Mouse (Mus musculus) brain, embryonic 14.5 days (tissue): ENCODE data around the gene Ephb2.

ENCODE experiments used
- CTCF ChIP-seq: fragments of 200-500 bp; IDR thresholded peaks from 2 replicates; pipeline ENCODE4 v1.5.1; 2012; ENCODE audit warnings: inconsistent platforms, mild to moderate bottlenecking, moderate library complexity, borderline replicate concordance; ENCODE audit not compliant: insufficient read depth, insufficient read length; ENCODE audit errors: extremely low read depth
- POLR2A ChIP-seq: fragments of 200-500 bp; IDR thresholded peaks from 2 replicates; pipeline ENCODE4 v1.6.1; 2012; ENCODE audit warnings: mild to moderate bottlenecking, inconsistent platforms, borderline replicate concordance; ENCODE audit not compliant: poor library complexity, insufficient read depth, insufficient read length, severe bottlenecking; ENCODE audit errors: extremely low read depth

- TF ChIP-seq POLR2A (no peak), CTCF (no peak)
These were observed 74.9 kb downstream of the Ephb2 start for GRCm38 (mm10) chr4:136760882-136761281.
